Mouse (Mus musculus) ES-Bruce4 (cell line): ENCODE measurements at regions not wholly inside any gene's neighbourhood (a gene's known extent, or its start where the extent isn't known, plus 50 kb on each side); places are given as distances from the start of the nearest gene placed in this dataset.

Experiments used
- CTCF ChIP-seq: IDR thresholded peaks from one replicate; pipeline ENCODE4 v1.8.1; 2011; ENCODE audit warnings: low read depth, low read length
- POLR2A ChIP-seq: IDR thresholded peaks from one replicate; pipeline ENCODE4 v1.8.1; 2011; ENCODE audit warnings: low read length; ENCODE audit not compliant: insufficient read depth

GRCm38 (mm10) chr12:106928389-106928788, 560.0 kb upstream of the 3110018I06Rik start:
- TF ChIP-seq CTCF (no peak), POLR2A (no peak)
